Mouse (Mus musculus) stomach, postnatal 0 days (tissue): ENCODE measurements around the gene Hoxb9.

Experiments
- CTCF ChIP-seq: IDR thresholded peaks from 2 replicates; pipeline ENCODE4 v1.5.1; 2016; ENCODE audit warnings: antibody characterized with exemption, low read depth, mild to moderate bottlenecking, moderate library complexity
- EP300 ChIP-seq: optimal IDR thresholded peaks from 2 replicates; pipeline ENCODE3; 2016; ENCODE audit warnings: antibody characterized with exemption

DNA sequence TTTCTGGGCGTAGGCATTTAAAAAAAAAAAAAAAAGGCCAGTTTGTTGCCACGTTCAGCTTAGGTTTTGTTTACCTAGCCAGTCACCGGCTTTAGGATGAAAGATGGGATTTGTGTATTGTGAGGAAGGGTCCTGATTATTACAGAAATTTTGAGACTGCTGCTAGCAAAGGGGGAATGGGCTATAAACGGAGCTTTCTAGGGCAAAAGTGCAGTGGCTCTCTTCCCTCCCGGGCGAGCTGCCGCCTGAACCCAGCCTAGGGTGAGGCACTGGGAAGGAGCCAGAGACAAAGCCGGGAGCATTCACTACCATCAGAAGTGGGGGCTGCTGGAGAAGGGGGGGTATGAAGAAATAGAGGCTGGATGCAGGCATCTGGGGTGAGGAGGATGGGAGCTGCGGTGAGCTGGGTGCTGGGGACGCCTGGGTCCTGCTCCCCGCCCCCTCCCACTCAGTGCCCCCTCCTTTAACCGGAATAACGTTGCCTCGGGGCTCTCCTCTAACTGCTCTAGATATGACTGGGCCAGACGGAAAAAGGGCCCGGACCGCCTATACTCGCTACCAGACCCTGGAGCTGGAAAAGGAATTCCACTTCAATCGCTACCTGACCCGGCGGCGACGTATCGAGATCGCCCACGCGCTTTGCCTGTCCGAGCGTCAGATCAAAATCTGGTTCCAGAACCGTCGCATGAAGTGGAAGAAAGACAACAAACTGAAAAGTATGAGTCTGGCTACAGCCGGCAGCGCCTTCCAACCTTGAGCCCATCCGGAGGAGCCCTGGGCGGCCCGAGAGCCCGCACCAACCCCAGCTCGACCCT, 33.3 kb downstream of the Hoxb9 start:
- TF ChIP-seq CTCF (no peak), EP300 (no peak)
